Mouse (Mus musculus) heart, adult 18-20 months (tissue): ENCODE measurements at regions not wholly inside any gene's neighbourhood (a gene's known extent, or its start where the extent isn't known, plus 50 kb on each side); places are given as distances from the start of the nearest gene placed in this dataset.

Experiments
- DNase-seq, 2 experiments: peaks; one replicate each; pipeline ENCODE4 v3.0.0; 2021 to 2022; ENCODE audit warnings: mixed read lengths in 1 of 2

GRCm38 (mm10) chr9:63043304-63043703 lies 55.6 kb upstream of the Pias1 start:
- DNase-seq, result no peak

- DNase-seq, result no peak
Measured at GRCm38 (mm10) chr9:63038031-63038430, 50.3 kb upstream of the Pias1 start.
